Mouse (Mus musculus) liver, embryonic 14 days (tissue): ENCODE results near the gene C030005K15Rik. TPM values are rescaled to one million over a fixed set of nuclear protein-coding genes. Genes with fewer than 3 reads are reported as not detected.

ENCODE experiments used
- polyA plus RNA-seq: library from polyadenylated mRNA; depleted of rRNA; stranded (reverse); fragments of >200 nt; gene quantifications from 2 replicates; pipeline ENCODE4 v1.2.3, GENCODE M21; 2012; rRNA removed

The C030005K15Rik gene
- polyA plus RNA-seq, result not detected in 2 replicates

GRCm38 (mm10) chr10:97726655-97727054 lies at the start of gene C030005K15Rik:
TSS of gene C030005K15Rik (minus strand) at chr10:97726755.

GRCm38 (mm10) chr10:97692913-97693312 lies 33.6 kb downstream of the C030005K15Rik start, which contains the start of gene Ccer1:
TSS of gene Ccer1 (plus strand) at chr10:97693059.

Other genes with a start within 250 kb of the C030005K15Rik start
- gene Dcn, start 247.1 kb downstream of the C030005K15Rik start, polyA plus RNA-seq, result 32.0 and 36.2 TPM in 2 replicates
- gene Lum, start 161.6 kb downstream of the C030005K15Rik start, polyA plus RNA-seq, result 17.9 and 21.0 TPM in 2 replicates
- 0.08 TPM in 1 of 2 replicates, not detected in the other for gene Kera, start 119.9 kb downstream of the C030005K15Rik start, polyA plus RNA-seq
- gene Epyc, start 82.7 kb downstream of the C030005K15Rik start, polyA plus RNA-seq, result not detected in 2 replicates
- not detected in 2 replicates for gene Ccer1, start 33.7 kb downstream of the C030005K15Rik start, polyA plus RNA-seq